Mouse (Mus musculus) common myeloid progenitor, adult 5-6 weeks (primary cell): ENCODE measurements around the gene Raver1. TPM values are rescaled to one million over a fixed set of nuclear protein-coding genes. Genes with fewer than 3 reads are reported as not detected.

Experiments
- ATAC-seq: replicated peaks from 2 replicates; pipeline ENCODE4 v1.8.0; 2016; ENCODE audit warnings: low read depth, mild to moderate bottlenecking, moderate TSS enrichment, inconsistent platforms; ENCODE audit not compliant: poor library complexity, severe bottlenecking
- total RNA-seq: library from RNA; stranded (forward); fragments of 200-1000, 187-1606 nt; gene quantifications from 2 replicates; pipeline ENCODE4 v1.2.3, GENCODE M21; 2017

The Raver1 gene
- total RNA-seq: 30.2 and 38.9 TPM in 2 replicates

- ATAC-seq: peak; percentile 97
These were observed at the start of gene Raver1, which contains the start of gene Gm38431 for GRCm38 (mm10) chr9:21091707-21092320. Raver1 (minus strand) TSS chr9:21092008. Gm38431 (minus strand) TSS chr9:21091997.

GRCm38 (mm10) chr9:21138386-21138785, 46.6 kb upstream of the Raver1 start:
- ATAC-seq: no peak

- ATAC-seq: peak; percentile 45
These were observed 45.4 kb upstream of the Raver1 start for GRCm38 (mm10) chr9:21137229-21137628.

- ATAC-seq: peak; percentile 20; the same call in 1 of the 2 replicates
These were observed 44.6 kb upstream of the Raver1 start for GRCm38 (mm10) chr9:21136401-21136800.

GRCm38 (mm10) chr9:21135941-21136381, 44.2 kb upstream of the Raver1 start:
- no peak for ATAC-seq

GRCm38 (mm10) chr9:21135329-21135890, 43.6 kb upstream of the Raver1 start:
- ATAC-seq: no peak

GRCm38 (mm10) chr9:21134595-21135328, 43.0 kb upstream of the Raver1 start:
- no peak for ATAC-seq

- no peak for ATAC-seq
These were observed 41.4 kb upstream of the Raver1 start for GRCm38 (mm10) chr9:21133064-21133707.

GRCm38 (mm10) chr9:21132102-21132775, 40.4 kb upstream of the Raver1 start:
- ATAC-seq: no peak

GRCm38 (mm10) chr9:21131059-21131956, 39.5 kb upstream of the Raver1 start, which contains the start of gene Tyk2:
Tyk2 (minus strand) TSS chr9:21131243.
- peak; percentile 90 for ATAC-seq

GRCm38 (mm10) chr9:21126259-21126627, 34.4 kb upstream of the Raver1 start:
- ATAC-seq: peak; percentile 50

GRCm38 (mm10) chr9:21125502-21126258, 33.9 kb upstream of the Raver1 start:
- ATAC-seq: peak; percentile 62

GRCm38 (mm10) chr9:21124837-21125236, 33.0 kb upstream of the Raver1 start:
- ATAC-seq: no peak

GRCm38 (mm10) chr9:21121483-21121882, 29.7 kb upstream of the Raver1 start:
- no peak for ATAC-seq

- no peak for ATAC-seq
These were observed 25.3 kb upstream of the Raver1 start for GRCm38 (mm10) chr9:21117073-21117472.

GRCm38 (mm10) chr9:21115105-21115504, 23.3 kb upstream of the Raver1 start:
- no peak for ATAC-seq

GRCm38 (mm10) chr9:21114190-21114589, 22.4 kb upstream of the Raver1 start:
- no peak for ATAC-seq

GRCm38 (mm10) chr9:21113751-21114150, 21.9 kb upstream of the Raver1 start:
- ATAC-seq: no peak
